Mouse (Mus musculus) lung, postnatal 0 days (tissue): Measurements from ENCODE around the gene Gga1. TPM values are rescaled to one million over a fixed set of nuclear protein-coding genes. Genes with fewer than 3 reads are reported as not detected.
A peak's percentile ranks its signal among the peaks of the same experiment; 100 is the strongest.

Experiments
- ATAC-seq: fragments of 200-750 bp; cut with Nextera tagmentation; 2 replicates; pipeline ENCODE4 v1.8.0; 2017; ENCODE audit warnings: moderate library complexity
- DNase-seq: peaks from one replicate; pipeline ENCODE4 v3.0.0-alpha.2; 2016; ENCODE audit warnings: low spot score
- H3K27ac ChIP-seq: fragments of 300-500 bp; sonication (generic); 2 replicates; pipeline ENCODE4 v1.5.1; 2014; ENCODE audit warnings: antibody characterized with exemption, mild to moderate bottlenecking, low read length, mixed read lengths
- H3K27me3 ChIP-seq: fragments of 300-500 bp; sonication (generic); replicated peaks from 2 replicates; pipeline ENCODE4 v1.6.1; 2014; ENCODE audit warnings: low read length, mixed read lengths; ENCODE audit not compliant: insufficient read depth
- H3K36me3 ChIP-seq: fragments of 300-500 bp; sonication (generic); 2 replicates; pipeline ENCODE4 v1.6.1; 2014; ENCODE audit warnings: low read length, mixed read lengths; ENCODE audit not compliant: insufficient read depth
- H3K4me1 ChIP-seq: fragments of 300-500 bp; sonication (generic); 2 replicates; pipeline ENCODE4 v1.6.1; 2014; ENCODE audit warnings: antibody characterized with exemption, low read depth, low read length, mixed read lengths; ENCODE audit not compliant: insufficient read depth
- H3K4me2 ChIP-seq: fragments of 300-500 bp; sonication (generic); replicated peaks from 2 replicates; pipeline ENCODE4 v1.6.1; 2014; ENCODE audit warnings: low read depth, mild to moderate bottlenecking, low read length, moderate library complexity, mixed read lengths
- H3K4me3 ChIP-seq: fragments of 300-500 bp; sonication (generic); 2 replicates; pipeline ENCODE4 v1.5.1; 2014; ENCODE audit warnings: low read depth, low read length
- H3K9ac ChIP-seq: fragments of 300-500 bp; sonication (generic); replicated peaks from 2 replicates; pipeline ENCODE4 v1.6.1; 2014; ENCODE audit warnings: low read depth, mild to moderate bottlenecking
- H3K9me3 ChIP-seq: fragments of 300-500 bp; sonication (generic); 2 replicates; pipeline ENCODE4 v1.6.1; 2016; ENCODE audit warnings: low read length, mixed read lengths
- CTCF ChIP-seq: IDR thresholded peaks from 2 replicates; pipeline ENCODE4 v1.5.1; 2016; ENCODE audit warnings: antibody characterized with exemption, mild to moderate bottlenecking
- EP300 ChIP-seq: IDR thresholded peaks from 2 replicates; pipeline ENCODE4 v1.6.1; 2016; ENCODE audit warnings: antibody characterized with exemption, mild to moderate bottlenecking, control low read depth
- WGBS: fragments of 180-500 bp; shearing (Covaris S2); extraction: QIAGEN DNeasy Blood & Tissue Kit; methylation state at CpG from one replicate; pipeline ENCODE4 v1.1.7; 2014; 5-methylcytosine and 5-hydroxymethylcytosine counted together
- polyA plus RNA-seq: library from polyadenylated mRNA; unstranded; fragments of >200 nt; fragmentation: Nextera tagmentation; extraction: Ambion mirVana; gene quantifications from 2 replicates; pipeline ENCODE4 v1.2.1, GENCODE M21; 2015

The Gga1 gene
- polyA plus RNA-seq, 1 experiment from 2014 or later: 51.5 TPM

GRCm38 (mm10) chr15:78839744-78840143, 37.2 kb upstream of the Gga1 start:
- Histone ChIP-seq H3K9ac (no peak overlapping the region), H3K4me1 (peaks cover 25% of the 10 kb centered on the region; the same call in 1 of the 2 replicates), H3K4me2 (no peak overlapping the region), H3K4me3 (no peak overlapping the region), H3K9me3 (no peaks in the 10 kb centered on the region), H3K27me3 (no peaks in the 10 kb centered on the region), H3K36me3 (no peaks in the 10 kb centered on the region), H3K27ac (peak overlapping the region; percentile 48)
- ATAC-seq: no peak
- TF ChIP-seq EP300 (no peak), CTCF (no peak)
- WGBS: 13% methylated on average over 2 of the region's 2 CpGs
- DNase-seq: peak; percentile 54

DNA sequence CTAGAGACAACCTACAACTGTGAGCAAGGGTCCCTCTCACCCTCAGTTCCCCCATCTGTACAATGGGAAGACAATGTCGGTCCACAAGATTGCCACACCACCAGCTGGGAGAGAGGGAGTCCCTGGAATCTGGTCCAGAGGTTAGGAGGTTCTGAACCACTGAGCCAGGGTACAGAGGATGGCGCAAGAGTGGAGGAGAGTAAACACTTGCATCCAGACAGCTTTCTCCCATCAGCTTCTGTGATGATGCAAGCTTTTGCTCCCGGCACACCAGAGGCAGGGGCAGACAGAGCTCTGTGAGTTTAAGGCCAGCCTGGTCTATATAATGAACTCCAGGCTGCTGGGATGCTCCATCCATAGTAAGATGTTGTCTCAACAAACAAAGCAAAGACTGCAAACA, 36.7 kb upstream of the Gga1 start:
- H3K9me3 ChIP-seq: no peaks in the 10 kb centered on the region
- peak overlapping the region; percentile 97 for H3K27ac ChIP-seq
- TF ChIP-seq CTCF: no peak
- peak; percentile 87 for TF ChIP-seq EP300
- no peak overlapping the region for H3K4me2 ChIP-seq
- DNase-seq (peak; percentile 94), ATAC-seq (peak; percentile 11)
- no peaks in the 10 kb centered on the region for H3K27me3 ChIP-seq
- H3K36me3 ChIP-seq: no peaks in the 10 kb centered on the region
- no peak overlapping the region for H3K4me3 ChIP-seq
- H3K4me1 ChIP-seq: peaks cover 24% of the 10 kb centered on the region; the same call in 1 of the 2 replicates
- H3K9ac ChIP-seq: no peak overlapping the region
- whole genome bisulfite sequencing: 35% methylated on average over 3 of the region's 3 CpGs

GRCm38 (mm10) chr15:78840751-78841150, 36.2 kb upstream of the Gga1 start:
- Histone ChIP-seq H3K36me3 (no peaks in the 10 kb centered on the region), H3K9ac (no peak overlapping the region), H3K27me3 (no peaks in the 10 kb centered on the region), H3K4me1 (peaks cover 25% of the 10 kb centered on the region; the same call in 1 of the 2 replicates), H3K27ac (peak overlapping the region; percentile 97), H3K9me3 (no peaks in the 10 kb centered on the region), H3K4me3 (no peak overlapping the region), H3K4me2 (no peak overlapping the region)
- WGBS: 58% methylated on average over 11 of the region's 11 CpGs
- no peak for TF ChIP-seq EP300
- DNase-seq (no peak), ATAC-seq (no peak)

- ATAC-seq: no peak
- H3K4me2 ChIP-seq: no peak overlapping the region
- WGBS: 49% methylated on average over 6 of the region's 6 CpGs
These were observed 35.7 kb upstream of the Gga1 start for GRCm38 (mm10) chr15:78841161-78841790.

GRCm38 (mm10) chr15:78842371-78843163, 34.4 kb upstream of the Gga1 start, which contains the start of gene Cdc42ep1:
Gene Cdc42ep1 (plus strand): TSS chr15:78842624.
- TF ChIP-seq EP300 (peak; percentile 22; the same call in 1 of the 2 replicates), CTCF (peak; percentile 50)
- Histone ChIP-seq H3K4me1 (peaks cover 37% of the 10 kb centered on the region), H3K9ac (peak within 1 kb of the TSS; percentile 93), H3K36me3 (peaks cover 9% of the 10 kb centered on the region; the same call in 1 of the 2 replicates), H3K27me3 (no peaks in the 10 kb centered on the region), H3K27ac (peak within 1 kb of the TSS; percentile 97), H3K9me3 (no peaks in the 10 kb centered on the region), H3K4me2 (peak within 1 kb of the TSS; percentile 78), H3K4me3 (peak within 1 kb of the TSS; percentile 76)
- ATAC-seq (peak; percentile 86), DNase-seq (peak; percentile 93)
- under 1% methylated on average over 65 of the region's 86 CpGs for WGBS

More at GRCm38 (mm10) chr15:78841161-78841790, 35.7 kb upstream of the Gga1 start:
- Histone ChIP-seq H3K9me3 (no peaks in the 10 kb centered on the region), H3K4me3 (no peak overlapping the region), H3K9ac (no peak overlapping the region), H3K27ac (peak overlapping the region; percentile 97), H3K4me1 (peaks cover 30% of the 10 kb centered on the region), H3K27me3 (no peaks in the 10 kb centered on the region), H3K36me3 (0 out of 2 replicates have a peak, but pooled peaks cover 3% of the 10 kb centered on the region)
- TF ChIP-seq CTCF (no peak), EP300 (no peak)
- DNase-seq: no peak
